Mouse (Mus musculus) neural tube, embryonic 13.5 days (tissue): Measurements from ENCODE around the gene B3gnt2. TPM values are rescaled to one million over a fixed set of nuclear protein-coding genes. Genes with fewer than 3 reads are reported as not detected.

Experiments
- ATAC-seq: fragments of 200-750 bp; cut with Nextera tagmentation; 2 replicates; pipeline ENCODE4 v1.8.0; 2017; ENCODE audit warnings: low read depth, mild to moderate bottlenecking, moderate TSS enrichment, moderate library complexity
- H3K27ac ChIP-seq: fragments of 300-500 bp; sonication (generic); replicated peaks from 2 replicates; pipeline ENCODE4 v1.5.1; 2015; ENCODE audit warnings: moderate library complexity, mild to moderate bottlenecking, inconsistent platforms
- H3K27me3 ChIP-seq: fragments of 300-500 bp; sonication (generic); 2 replicates; pipeline ENCODE4 v1.6.1; 2015; ENCODE audit warnings: mild to moderate bottlenecking, inconsistent platforms
- H3K36me3 ChIP-seq: fragments of 300-500 bp; sonication (generic); 2 replicates; pipeline ENCODE4 v1.6.1; 2015; ENCODE audit warnings: mild to moderate bottlenecking, inconsistent platforms
- H3K4me1 ChIP-seq: fragments of 300-500 bp; sonication (generic); replicated peaks from 2 replicates; pipeline ENCODE4 v1.6.1; 2015; ENCODE audit warnings: inconsistent platforms
- H3K4me2 ChIP-seq: fragments of 300-500 bp; sonication (generic); 2 replicates; pipeline ENCODE4 v1.6.1; 2015; ENCODE audit warnings: inconsistent platforms, mild to moderate bottlenecking, moderate library complexity
- H3K4me3 ChIP-seq: fragments of 300-500 bp; sonication (generic); 2 replicates; pipeline ENCODE4 v1.5.1; 2015; ENCODE audit warnings: mild to moderate bottlenecking, inconsistent platforms
- H3K9ac ChIP-seq: fragments of 300-500 bp; sonication (generic); 2 replicates; pipeline ENCODE4 v1.6.1; 2015; ENCODE audit warnings: moderate library complexity, mild to moderate bottlenecking, inconsistent platforms
- H3K9me3 ChIP-seq: fragments of 300-500 bp; sonication (generic); 2 replicates; pipeline ENCODE4 v1.6.1; 2016; ENCODE audit warnings: inconsistent platforms
- WGBS: fragments of 180-500 bp; shearing (Covaris S2); methylation state at CpG from one replicate; pipeline ENCODE4 v1.1.7; 2015; 5-methylcytosine and 5-hydroxymethylcytosine counted together
- polyA plus RNA-seq: library from polyadenylated mRNA; unstranded; fragments of >200 nt; fragmentation: Nextera tagmentation; extraction: Ambion mirVana; gene quantifications from 2 replicates; pipeline ENCODE4 v1.2.1, GENCODE M21; 2015

The B3gnt2 gene
- polyA plus RNA-seq, 1 experiment from 2014 or later: 2.0 TPM

GRCm38 (mm10) chr11:22844754-22845718, 15.7 kb downstream of the B3gnt2 start:
- Histone ChIP-seq H3K27ac (no peak overlapping the region), H3K4me2 (no peak overlapping the region), H3K4me1 (peaks cover 7% of the 10 kb centered on the region), H3K36me3 (no peaks in the 10 kb centered on the region), H3K9me3 (no peaks in the 10 kb centered on the region), H3K9ac (no peak overlapping the region), H3K4me3 (no peak overlapping the region), H3K27me3 (no peaks in the 10 kb centered on the region)
- WGBS: 85% methylated on average over 4 of the region's 4 CpGs
- ATAC-seq: no peak

- H3K4me3 ChIP-seq: no peak overlapping the region
- H3K27me3 ChIP-seq: no peaks in the 10 kb centered on the region
- H3K4me2 ChIP-seq: no peak overlapping the region
- WGBS: 62% methylated on average over 3 of the region's 3 CpGs
- H3K36me3 ChIP-seq: no peaks in the 10 kb centered on the region
- no peak overlapping the region for H3K27ac ChIP-seq
- no peak for ATAC-seq
- H3K9me3 ChIP-seq: no peaks in the 10 kb centered on the region
- no peaks in the 10 kb centered on the region for H3K4me1 ChIP-seq
- H3K9ac ChIP-seq: no peak overlapping the region
These were observed 21.3 kb downstream of the B3gnt2 start for GRCm38 (mm10) chr11:22839456-22839855.

GRCm38 (mm10) chr11:22838361-22838760, 22.4 kb downstream of the B3gnt2 start:
- ATAC-seq: no peak
- Histone ChIP-seq H3K9me3 (no peaks in the 10 kb centered on the region), H3K4me2 (no peak overlapping the region), H3K27ac (no peak overlapping the region), H3K4me1 (no peaks in the 10 kb centered on the region), H3K9ac (no peak overlapping the region), H3K27me3 (no peaks in the 10 kb centered on the region), H3K36me3 (no peaks in the 10 kb centered on the region), H3K4me3 (no peak overlapping the region)
- WGBS: 74% methylated on average over 1 of the region's 1 CpGs

DNA sequence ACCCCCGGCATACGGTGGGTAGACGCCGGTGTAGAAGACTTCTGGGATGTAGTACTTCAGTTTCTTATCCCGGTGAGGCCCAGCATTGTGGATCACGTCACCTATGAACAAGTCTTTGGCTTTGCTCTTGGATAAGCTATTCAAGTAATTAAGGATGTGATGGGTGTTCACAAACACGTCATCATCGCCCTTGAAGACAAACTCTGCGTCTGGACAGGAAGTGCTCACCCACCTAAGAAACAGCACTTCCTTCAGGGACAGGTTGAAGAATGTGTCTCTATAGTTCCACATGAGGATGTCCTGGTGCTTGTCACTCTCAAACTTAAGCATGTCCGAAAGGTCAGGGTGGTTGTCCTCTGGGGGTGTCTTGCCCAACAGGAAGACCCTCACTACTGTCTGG, 24.5 kb downstream of the B3gnt2 start:
- ATAC-seq: no peak
- Histone ChIP-seq H3K4me1 (no peaks in the 10 kb centered on the region), H3K4me2 (no peak overlapping the region), H3K4me3 (no peak overlapping the region), H3K36me3 (no peaks in the 10 kb centered on the region), H3K27me3 (no peaks in the 10 kb centered on the region), H3K9me3 (no peaks in the 10 kb centered on the region), H3K27ac (no peak overlapping the region), H3K9ac (no peak overlapping the region)
- WGBS: 95% methylated on average over 10 of the region's 10 CpGs

DNA sequence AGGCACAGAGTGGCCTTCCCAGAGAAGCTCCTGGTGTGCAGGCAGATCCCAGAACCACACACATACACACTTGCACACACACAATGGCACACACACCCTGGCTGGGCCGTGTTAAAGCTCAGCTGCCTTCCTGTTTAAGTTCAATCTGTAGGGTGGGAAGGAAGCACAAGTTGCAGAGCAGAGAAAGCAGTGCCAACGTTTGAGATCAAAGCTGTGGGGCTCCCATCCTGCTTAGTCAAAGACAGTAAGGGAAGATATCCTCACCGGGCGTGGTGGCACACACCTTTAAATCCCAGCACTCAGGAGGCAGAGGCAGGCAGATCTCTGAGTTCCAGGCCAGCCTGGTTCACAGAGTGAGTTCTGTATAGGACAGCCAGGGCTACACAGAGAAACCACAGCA, 28.2 kb downstream of the B3gnt2 start:
- Histone ChIP-seq H3K9me3 (no peaks in the 10 kb centered on the region), H3K36me3 (no peaks in the 10 kb centered on the region), H3K4me3 (no peak overlapping the region), H3K4me2 (no peak overlapping the region), H3K27me3 (no peaks in the 10 kb centered on the region), H3K27ac (no peak overlapping the region), H3K9ac (no peak overlapping the region), H3K4me1 (peaks cover 4% of the 10 kb centered on the region)
- WGBS: 81% methylated on average over 4 of the region's 4 CpGs
- no peak for ATAC-seq

DNA sequence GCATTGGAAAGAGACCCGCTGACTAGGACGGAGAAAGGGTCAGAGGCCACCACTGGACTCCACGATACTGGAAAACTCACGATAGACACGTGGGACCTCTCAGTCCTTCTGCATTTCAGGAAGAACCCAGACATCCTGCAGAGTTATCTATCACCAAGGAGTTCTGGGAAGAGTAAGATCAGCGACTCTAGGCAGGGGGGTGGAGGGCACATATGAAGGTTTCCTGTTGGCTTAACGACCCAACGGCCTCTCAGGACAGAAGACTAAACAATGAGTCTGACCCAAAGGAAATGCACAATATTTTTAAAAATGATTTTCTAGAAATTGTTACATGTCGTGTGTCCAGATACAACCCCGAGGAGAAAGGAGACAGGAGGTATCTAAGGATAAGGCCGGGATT, 28.8 kb downstream of the B3gnt2 start:
- ATAC-seq: no peak

GRCm38 (mm10) chr11:22830684-22831083, 30.1 kb downstream of the B3gnt2 start:
- 75% methylated on average over 6 of the region's 6 CpGs for WGBS
- H3K36me3 ChIP-seq: no peaks in the 10 kb centered on the region
- no peak overlapping the region for H3K4me3 ChIP-seq
- H3K4me1 ChIP-seq: peaks cover 4% of the 10 kb centered on the region
- no peaks in the 10 kb centered on the region for H3K27me3 ChIP-seq
- no peak overlapping the region for H3K9ac ChIP-seq
- no peaks in the 10 kb centered on the region for H3K9me3 ChIP-seq
- no peak for ATAC-seq
- H3K4me2 ChIP-seq: no peak overlapping the region
- no peak overlapping the region for H3K27ac ChIP-seq

More for the DNA sequence above, 28.8 kb downstream of the B3gnt2 start:
- no peak overlapping the region for H3K4me2 ChIP-seq
- no peaks in the 10 kb centered on the region for H3K27me3 ChIP-seq
- no peak overlapping the region for H3K4me3 ChIP-seq
- no peak overlapping the region for H3K27ac ChIP-seq
- H3K4me1 ChIP-seq: peaks cover 4% of the 10 kb centered on the region
- no peaks in the 10 kb centered on the region for H3K36me3 ChIP-seq
- H3K9me3 ChIP-seq: no peaks in the 10 kb centered on the region
- WGBS: 90% methylated on average over 11 of the region's 11 CpGs
- H3K9ac ChIP-seq: no peak overlapping the region

DNA sequence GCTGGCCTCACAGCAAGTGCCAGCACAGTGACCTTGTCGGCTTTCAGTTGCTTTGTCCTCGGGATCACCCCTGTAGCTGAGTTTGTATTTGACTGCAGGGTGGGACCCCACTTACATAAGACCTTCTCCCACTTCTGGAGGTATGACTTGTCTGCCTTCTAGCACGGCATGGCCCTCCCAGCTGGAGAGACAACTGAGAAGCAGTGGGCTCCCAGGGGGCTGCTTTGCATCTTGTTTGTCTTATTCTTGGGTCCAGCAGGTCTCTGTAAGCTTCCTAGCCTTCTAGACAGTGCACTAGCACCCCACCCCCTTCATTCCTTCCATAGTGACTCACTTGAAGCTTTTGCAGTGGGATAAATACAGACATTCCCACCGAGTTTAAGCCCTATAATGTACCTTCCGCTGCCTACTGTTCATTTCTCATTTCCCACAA, 30.6 kb downstream of the B3gnt2 start:
- no peaks in the 10 kb centered on the region for H3K36me3 ChIP-seq
- no peak overlapping the region for H3K9ac ChIP-seq
- ATAC-seq: no peak
- no peak overlapping the region for H3K4me3 ChIP-seq
- no peaks in the 10 kb centered on the region for H3K27me3 ChIP-seq
- H3K4me1 ChIP-seq: peaks cover 4% of the 10 kb centered on the region
- no peak overlapping the region for H3K27ac ChIP-seq
- no peak overlapping the region for H3K4me2 ChIP-seq
- 55% methylated on average over 5 of the region's 5 CpGs for WGBS
- H3K9me3 ChIP-seq: no peaks in the 10 kb centered on the region

- H3K9me3 ChIP-seq: no peaks in the 10 kb centered on the region
- no peak overlapping the region for H3K4me3 ChIP-seq
- no peak overlapping the region for H3K27ac ChIP-seq
- no peak for ATAC-seq
- no peaks in the 10 kb centered on the region for H3K36me3 ChIP-seq
- no peak overlapping the region for H3K4me2 ChIP-seq
- no peaks in the 10 kb centered on the region for H3K27me3 ChIP-seq
- no peak overlapping the region for H3K9ac ChIP-seq
- H3K4me1 ChIP-seq: peaks cover 4% of the 10 kb centered on the region
- WGBS: 98% methylated on average over 15 of the region's 15 CpGs
These were observed 31.7 kb downstream of the B3gnt2 start for GRCm38 (mm10) chr11:22828988-22829632.

GRCm38 (mm10) chr11:22827514-22828080, 33.2 kb downstream of the B3gnt2 start:
- Histone ChIP-seq H3K4me3 (no peak overlapping the region), H3K36me3 (no peaks in the 10 kb centered on the region), H3K4me1 (peaks cover 4% of the 10 kb centered on the region), H3K27ac (no peak overlapping the region), H3K4me2 (no peak overlapping the region), H3K9me3 (no peaks in the 10 kb centered on the region), H3K9ac (no peak overlapping the region), H3K27me3 (no peaks in the 10 kb centered on the region)
- 83% methylated on average over 4 of the region's 4 CpGs for WGBS
- no peak for ATAC-seq

DNA sequence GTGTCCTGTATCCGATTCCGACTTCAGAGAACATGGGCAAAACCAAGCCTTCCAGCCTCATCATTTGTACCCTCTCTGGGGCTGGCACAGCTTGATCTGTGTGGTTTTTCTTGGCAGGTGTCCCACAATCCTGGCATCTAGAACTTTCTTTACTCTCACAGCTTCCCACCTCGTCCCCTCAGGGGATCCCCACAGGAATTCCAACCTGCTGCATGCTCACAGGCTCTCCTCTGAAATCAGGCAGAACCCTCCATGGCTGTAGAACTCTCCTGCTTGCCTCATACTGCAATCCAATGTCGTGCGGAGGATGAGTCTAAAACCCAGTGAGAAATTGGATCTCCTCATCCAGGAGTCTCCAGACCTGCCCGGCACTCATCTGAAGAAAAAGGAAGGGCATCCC, 34.1 kb downstream of the B3gnt2 start:
- peaks cover 4% of the 10 kb centered on the region for H3K4me1 ChIP-seq
- no peak for ATAC-seq
- 90% methylated on average over 6 of the region's 6 CpGs for WGBS
- H3K4me2 ChIP-seq: no peak overlapping the region
- H3K9me3 ChIP-seq: no peaks in the 10 kb centered on the region
- H3K9ac ChIP-seq: no peak overlapping the region
- no peaks in the 10 kb centered on the region for H3K27me3 ChIP-seq
- no peak overlapping the region for H3K4me3 ChIP-seq
- H3K36me3 ChIP-seq: no peaks in the 10 kb centered on the region
- no peak overlapping the region for H3K27ac ChIP-seq

DNA sequence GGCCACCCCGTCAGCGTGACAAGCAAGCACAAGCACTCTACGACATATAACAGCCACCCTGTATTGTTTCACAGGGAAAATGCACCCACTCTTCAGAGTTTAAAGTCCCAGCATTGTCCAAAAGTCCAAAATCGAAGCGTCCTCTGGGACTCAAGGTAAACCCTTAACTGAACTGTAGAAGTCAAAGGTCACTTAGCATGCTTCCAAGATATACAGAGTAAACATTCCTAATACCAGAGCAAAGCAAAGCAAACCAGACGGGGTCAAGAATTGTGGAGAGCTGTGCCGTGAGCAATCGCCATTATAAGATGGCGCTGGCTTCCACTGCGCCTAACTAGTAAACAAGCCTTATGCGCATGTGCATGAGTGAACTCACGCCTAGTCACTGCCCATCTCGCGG, 34.7 kb downstream of the B3gnt2 start:
- H3K4me2 ChIP-seq: no peak overlapping the region

More for the DNA sequence above, 34.7 kb downstream of the B3gnt2 start:
- H3K9me3 ChIP-seq: no peaks in the 10 kb centered on the region
- no peak overlapping the region for H3K9ac ChIP-seq
- ATAC-seq: no peak
- H3K4me1 ChIP-seq: peaks cover 4% of the 10 kb centered on the region
- no peak overlapping the region for H3K4me3 ChIP-seq
- no peaks in the 10 kb centered on the region for H3K27me3 ChIP-seq
- no peaks in the 10 kb centered on the region for H3K36me3 ChIP-seq
- H3K27ac ChIP-seq: no peak overlapping the region
- 92% methylated on average over 14 of the region's 14 CpGs for WGBS
